Mouse (Mus musculus) cerebellum, postnatal 25 days (tissue): ENCODE measurements around the gene Gm38392.

Experiments
- DNase-seq, 2 experiments: peaks; one replicate each; pipeline ENCODE4 v3.0.0; 2021; ENCODE audit warnings: mixed read lengths in 2 of 2

Gene Gm38392

GRCm38 (mm10) chr3:88235216-88235615 is 51.8 kb downstream of the Gm38392 start:
- DNase-seq, result peak; percentile 67 to 81

GRCm38 (mm10) chr3:88234041-88234440 is 53.0 kb downstream of the Gm38392 start:
- peak; percentile 16 to 19 for DNase-seq

GRCm38 (mm10) chr3:88232851-88233649 is 54.0 kb downstream of the Gm38392 start:
- DNase-seq, result peak; percentile 36 to 54

DNA sequence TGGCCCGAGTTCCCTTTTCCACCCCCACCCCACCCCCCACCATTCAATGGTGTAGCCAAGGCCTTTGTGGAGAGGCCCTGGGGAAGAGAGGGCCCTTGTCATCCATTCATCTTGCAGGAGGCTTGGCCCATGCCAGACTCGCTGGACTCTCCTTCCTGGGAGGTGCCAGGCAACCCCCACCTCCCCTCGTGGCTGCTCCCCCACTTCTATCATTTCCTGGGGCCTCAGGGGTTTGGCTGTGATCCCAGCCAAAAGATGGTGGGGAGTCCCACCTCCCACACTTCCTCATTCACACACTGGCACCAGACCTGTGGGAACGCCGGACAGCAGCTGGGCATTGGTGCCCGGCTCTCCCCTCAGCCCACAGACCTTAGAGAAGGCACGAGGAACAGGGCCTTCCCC is 54.7 kb downstream of the Gm38392 start:
- peak; percentile 60 to 73 for DNase-seq

- DNase-seq, result peak; percentile 40 to 51
These were observed 55.9 kb downstream of the Gm38392 start for GRCm38 (mm10) chr3:88231061-88231641.

GRCm38 (mm10) chr3:88230262-88231047 is 56.6 kb downstream of the Gm38392 start:
- peak in 1 of 2 experiments; percentile 44 for DNase-seq

DNA sequence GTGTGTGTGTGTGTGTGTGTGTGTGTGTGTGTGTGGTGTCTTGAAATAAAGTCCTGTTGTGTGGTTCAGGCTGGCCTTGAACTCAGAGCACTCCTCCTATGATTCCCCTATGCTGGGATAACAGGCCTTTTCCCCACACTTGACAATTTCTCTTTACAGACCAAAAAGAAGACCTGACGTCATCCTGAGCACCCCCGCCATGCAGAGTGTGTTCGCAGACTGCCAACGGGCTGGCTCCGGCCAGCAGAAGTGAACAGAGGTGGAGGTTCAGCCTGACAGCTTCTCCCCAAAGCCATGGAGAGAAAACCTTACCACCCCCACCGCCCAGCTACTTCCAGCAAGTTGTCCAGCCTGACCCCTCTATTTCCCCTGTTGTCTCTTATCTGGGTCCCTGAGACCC is 57.5 kb downstream of the Gm38392 start:
- peak in 1 of 2 experiments; percentile 49 for DNase-seq

DNA sequence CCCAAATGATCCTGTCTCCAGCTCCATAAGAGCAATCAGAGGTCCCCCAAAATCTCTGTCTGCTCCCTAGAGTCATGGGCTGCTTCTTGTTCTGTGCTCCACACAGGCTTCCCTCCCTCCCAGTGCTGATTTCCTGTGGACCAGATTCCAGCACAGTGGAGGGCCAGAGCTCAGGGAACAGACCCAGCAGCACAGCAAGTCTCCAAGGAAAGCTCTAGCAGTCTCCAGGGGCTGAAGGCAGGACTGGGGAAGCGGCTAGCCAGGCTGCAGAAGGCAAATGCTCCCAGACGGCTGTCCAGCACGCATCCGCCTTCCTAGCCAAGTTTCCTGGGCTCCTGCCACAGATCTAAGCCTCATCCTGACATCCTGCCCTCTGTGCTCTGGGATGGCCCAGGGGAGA is 58.1 kb downstream of the Gm38392 start:
- peak; percentile 75 to 76 for DNase-seq

DNA sequence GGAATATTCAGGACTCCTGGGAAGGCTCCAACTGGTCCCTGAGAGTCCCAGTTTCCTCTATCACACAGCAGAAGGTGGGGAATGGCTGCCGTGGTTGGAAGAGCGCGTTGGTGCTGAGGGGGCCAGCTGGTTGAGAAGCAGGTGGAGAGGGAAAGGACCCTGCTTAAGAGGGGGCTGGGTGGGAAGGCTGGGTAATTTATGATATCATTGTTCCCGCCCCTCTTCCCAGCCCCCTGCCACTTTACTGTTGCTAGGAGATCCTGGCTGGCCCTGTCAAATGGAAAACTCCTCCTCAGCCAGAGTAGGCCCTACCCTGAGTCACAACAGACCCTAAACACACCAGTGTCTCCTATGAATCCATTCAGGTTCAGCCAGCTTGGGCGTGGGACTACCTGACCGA is 59.0 kb downstream of the Gm38392 start:
- DNase-seq, result peak in 1 of 2 experiments; percentile 49

DNA sequence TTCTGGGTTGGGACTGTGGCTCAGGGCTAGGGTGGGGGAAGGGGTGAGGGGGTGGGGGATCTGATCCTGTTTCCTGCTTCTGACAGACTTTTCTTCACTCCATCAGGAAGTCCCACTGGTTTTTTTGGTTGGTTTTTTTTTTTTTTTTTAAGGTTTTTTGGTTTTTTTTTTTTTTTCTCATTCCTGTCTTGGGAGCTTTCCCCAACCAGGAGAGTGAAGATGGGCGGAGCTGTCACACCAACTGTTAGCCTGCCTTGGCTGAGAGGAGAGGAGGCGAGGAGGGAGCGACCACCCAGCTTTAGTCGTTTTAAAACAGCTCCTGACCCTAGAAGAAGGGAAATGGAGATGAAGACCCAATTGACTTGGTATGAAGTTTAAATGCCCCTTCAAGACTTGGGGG is 59.8 kb downstream of the Gm38392 start:
- DNase-seq, result no peak

- DNase-seq, result peak; percentile 93 to 94
These were observed 60.7 kb downstream of the Gm38392 start for GRCm38 (mm10) chr3:88226101-88226845.

GRCm38 (mm10) chr3:88224929-88225328 is 62.1 kb downstream of the Gm38392 start:
- peak; percentile 37 to 52 for DNase-seq

DNA sequence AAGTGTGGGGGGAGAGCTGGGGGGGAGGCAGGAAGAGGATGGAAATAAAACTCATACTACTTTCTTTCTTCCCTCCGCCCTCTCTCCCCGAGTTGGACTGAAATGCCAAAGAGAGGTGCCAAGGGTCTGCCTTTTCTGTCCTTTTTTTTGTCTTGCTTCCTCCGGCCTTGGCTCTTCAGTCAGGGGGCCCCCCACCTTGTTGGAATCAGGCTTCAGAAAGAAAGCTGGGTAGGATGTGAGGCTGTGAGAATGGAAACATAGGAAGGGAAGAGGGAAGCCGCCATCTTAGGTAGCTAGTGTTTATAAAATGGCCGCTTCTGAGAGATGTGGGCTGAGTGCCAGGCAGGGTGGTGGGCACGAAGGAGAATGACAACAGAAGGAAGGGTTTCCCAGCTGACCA is 64.6 kb downstream of the Gm38392 start:
- peak in 1 of 2 experiments; percentile 57 for DNase-seq

- peak; percentile 72 to 73 for DNase-seq
These were observed 65.3 kb downstream of the Gm38392 start for GRCm38 (mm10) chr3:88221519-88222390.

DNA sequence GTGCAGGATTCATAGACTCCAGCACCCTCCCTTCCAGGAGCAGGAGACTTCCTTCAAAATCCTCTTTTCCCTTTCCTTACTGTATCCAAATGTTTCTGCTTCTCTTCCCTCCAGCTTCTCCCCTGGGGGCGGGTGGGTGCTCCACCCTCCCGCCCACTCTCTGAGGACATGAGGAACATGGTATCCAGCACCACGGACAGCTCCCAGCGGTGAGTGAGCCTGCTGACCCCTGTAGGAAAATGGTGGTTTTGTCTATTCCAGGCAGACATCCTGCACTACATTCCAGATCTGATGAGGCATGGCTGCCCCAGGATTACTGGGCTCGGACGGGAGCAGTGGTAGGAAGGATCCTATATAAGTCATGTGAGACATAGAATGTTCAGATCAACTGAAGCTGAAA is 66.2 kb downstream of the Gm38392 start:
- DNase-seq, result peak; percentile 41 to 43

GRCm38 (mm10) chr3:88219940-88220339 is 67.1 kb downstream of the Gm38392 start:
- DNase-seq, result no peak

DNA sequence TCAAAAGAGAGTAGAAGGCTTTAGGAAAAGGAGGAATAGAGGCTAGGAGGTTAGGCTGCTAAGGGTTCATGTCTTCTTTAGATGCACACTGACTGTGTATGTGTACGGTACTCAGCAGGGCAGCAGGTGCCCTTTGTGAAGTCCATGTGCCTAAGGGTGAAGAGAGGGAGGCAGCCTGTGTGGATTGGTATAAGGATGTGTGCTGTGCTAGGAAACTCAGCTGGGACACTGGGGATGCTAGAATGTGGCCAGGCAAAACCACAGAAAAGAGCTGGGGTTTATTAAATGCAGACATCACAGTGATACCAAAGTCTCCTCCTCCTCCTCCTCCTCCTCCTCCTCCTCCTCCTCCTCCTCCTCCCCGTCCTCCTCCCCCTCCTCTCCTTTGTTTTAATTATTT is 69.3 kb downstream of the Gm38392 start:
- DNase-seq, result no peak

DNA sequence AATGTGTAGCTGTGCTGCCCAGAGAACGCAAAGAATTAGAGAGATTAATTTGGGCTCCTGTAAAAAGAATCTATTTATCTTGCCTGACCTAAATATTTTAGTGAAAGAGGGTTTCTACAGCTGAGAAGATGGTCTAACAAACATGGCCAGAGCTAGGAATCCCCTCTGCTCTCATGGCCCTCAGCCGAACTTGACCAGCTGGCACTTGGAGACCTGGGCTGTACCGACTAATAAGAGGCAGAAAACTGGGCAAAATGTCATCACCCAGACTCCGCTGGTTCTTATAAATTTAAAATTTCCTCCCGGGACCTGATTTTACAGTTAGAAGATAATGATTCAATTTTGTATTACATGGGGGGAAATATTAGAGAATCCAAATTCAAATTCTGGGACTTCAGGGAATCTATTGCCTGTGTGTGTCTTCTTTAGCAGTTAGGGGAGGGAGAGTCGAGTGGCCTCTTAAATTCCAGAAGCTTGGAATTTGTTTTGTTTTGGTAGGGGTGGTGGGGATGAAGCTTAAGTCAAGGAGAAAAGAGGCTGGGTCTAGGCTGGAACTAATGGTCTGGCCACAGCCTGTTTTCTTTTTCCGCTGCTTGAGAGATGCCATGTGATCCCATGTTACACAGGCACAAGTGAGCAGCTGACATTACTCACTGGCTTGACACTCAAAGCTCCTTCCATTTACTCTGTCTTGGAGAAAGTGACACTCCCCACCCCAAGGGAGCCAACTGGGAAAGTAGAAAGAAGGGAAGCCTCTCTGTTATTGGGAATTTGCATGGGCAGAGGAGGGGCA is 70.3 kb downstream of the Gm38392 start:
- peak; percentile 83 to 85 for DNase-seq

DNA sequence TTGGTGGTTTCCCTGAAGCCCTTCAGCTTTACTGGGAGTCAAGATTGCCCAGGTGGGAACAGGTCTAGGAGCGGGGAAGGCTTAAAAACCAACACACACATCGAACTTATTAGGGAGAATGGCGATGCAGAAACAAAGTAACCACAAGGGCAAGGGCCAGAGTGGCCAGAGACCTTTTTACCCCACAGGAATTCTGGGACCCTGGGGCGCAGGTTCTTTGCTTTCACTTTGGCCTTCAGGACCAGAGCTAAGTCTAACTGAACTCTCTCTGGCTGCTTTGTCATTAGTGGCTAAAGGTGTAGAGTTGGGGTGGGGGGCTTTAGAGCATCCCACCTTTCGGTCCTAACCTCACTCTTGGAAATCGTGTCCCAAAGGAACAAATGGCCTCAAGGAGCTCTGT is 70.9 kb downstream of the Gm38392 start:
- DNase-seq, result peak; percentile 48 to 64

DNA sequence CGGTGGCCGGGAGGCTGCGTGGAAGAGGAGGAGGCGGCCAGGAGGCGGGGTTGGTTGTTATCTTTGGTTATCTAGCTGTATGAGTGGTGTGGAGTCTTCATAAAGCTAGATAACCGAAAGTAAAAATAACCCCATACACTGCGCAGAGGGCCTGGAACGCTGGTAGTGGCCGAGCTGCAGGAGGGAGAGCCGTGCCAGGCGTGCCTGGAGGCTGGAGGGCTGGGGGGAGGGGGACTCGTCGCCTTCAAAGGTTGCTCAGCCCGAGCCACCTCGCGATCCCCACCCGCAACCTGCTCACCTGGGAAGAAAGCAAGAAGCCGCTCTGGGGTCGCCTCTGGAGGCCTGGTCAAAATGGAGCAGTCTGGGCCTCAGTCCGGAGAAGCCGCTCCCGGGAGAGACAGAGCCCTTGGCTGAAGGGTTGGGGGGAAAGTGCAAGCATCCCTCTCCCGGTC is 71.4 kb downstream of the Gm38392 start:
- peak in 1 of 2 experiments; percentile 85 for DNase-seq
